Mouse (Mus musculus): ENCODE data around the gene Mob1a. TPM values are rescaled to one million over a fixed set of nuclear protein-coding genes. Genes with fewer than 3 reads are reported as not detected.
A peak's percentile ranks its signal among the peaks of the same experiment; 100 is the strongest.

The Mob1a gene
- total RNA-seq, 2 experiments from 2014 or later, result 23.8 to 26.6 TPM

DNA sequence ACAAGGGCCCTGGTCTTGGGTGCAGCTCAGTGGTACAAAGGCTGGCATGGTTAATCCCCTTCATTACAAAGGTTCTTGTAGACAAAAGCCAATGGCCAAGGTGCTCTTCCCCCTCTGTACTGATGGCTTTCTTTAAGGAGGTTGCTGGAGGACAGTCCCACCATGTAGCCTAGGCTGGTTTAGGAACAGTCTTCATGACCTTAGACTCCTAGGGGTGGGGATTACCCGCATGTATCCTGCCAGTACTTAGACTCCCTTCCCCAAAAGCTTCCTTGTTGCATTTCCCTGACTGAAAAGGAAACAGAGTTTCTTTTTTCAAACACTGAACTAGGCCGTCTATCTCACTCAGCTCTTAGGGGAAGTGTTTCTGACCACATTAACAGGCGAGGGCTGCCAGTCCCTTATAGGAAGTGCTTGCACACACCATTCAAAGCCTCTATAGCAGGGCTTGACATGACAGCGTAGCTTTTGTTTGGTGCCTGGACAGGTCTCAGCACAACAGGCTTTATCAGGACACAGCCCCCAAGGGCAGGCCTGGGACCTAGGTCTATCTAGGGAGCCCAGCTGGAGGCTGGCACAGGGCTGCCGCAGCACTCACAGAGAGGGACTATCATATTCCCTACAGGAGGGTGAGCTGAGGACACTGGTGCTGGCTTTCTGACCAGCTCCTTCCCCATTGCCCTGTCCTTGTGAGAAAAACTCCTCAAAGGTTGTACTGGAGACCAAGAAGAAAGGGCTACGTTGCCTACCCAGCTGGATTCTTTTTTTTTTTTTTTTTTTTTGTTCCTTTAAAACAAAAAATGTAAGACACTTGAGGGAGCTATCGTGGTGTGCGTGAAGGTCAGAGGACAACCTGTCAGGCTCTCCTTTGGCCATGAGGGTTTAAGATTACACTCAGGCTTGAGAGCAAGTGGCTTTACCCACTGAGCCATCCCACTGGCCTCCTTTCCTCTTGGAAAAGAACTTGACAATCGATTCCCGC, 56.0 kb downstream of the Mob1a start:
- DNase-seq, result peak; percentile 56 to 75

- no peak for DNase-seq
These were observed 59.8 kb downstream of the Mob1a start for GRCm38 (mm10) chr6:83385569-83386090.

- DNase-seq, result no peak
These were observed 66.5 kb downstream of the Mob1a start for GRCm38 (mm10) chr6:83392166-83392780.

Other genes starting within 250 kb of the Mob1a start
- 1 to 10 TPM; 7.4 to 9.6 TPM for gene Pcgf1, start 248.1 kb upstream of the Mob1a start, total RNA-seq (2021)
- gene Lbx2, start 239.6 kb upstream of the Mob1a start, total RNA-seq (2021), result 1 to 10 TPM; 1.3 to 1.5 TPM
- gene Ccdc142, start 224.4 kb upstream of the Mob1a start, total RNA-seq (2021), result 1 to 10 TPM; 1.3 to 1.5 TPM
- gene Gm42688, start 224.4 kb upstream of the Mob1a start, total RNA-seq (2021), result 1 to 10 TPM in 1 of 2 experiments, under 1 TPM in 1; 0.89 to 1.2 TPM
- gene Mrpl53, start 217.0 kb upstream of the Mob1a start, total RNA-seq (2021), result 100 to 1,000 TPM; 124 to 135 TPM
- 10 to 100 TPM in 1 of 2 experiments, 1 to 10 TPM in 1; 9.3 to 10.3 TPM for gene Mogs, start 210.5 kb upstream of the Mob1a start, total RNA-seq (2021)
- 10 to 100 TPM; 68.8 to 74.6 TPM for gene Wbp1, start 204.5 kb upstream of the Mob1a start, total RNA-seq (2021)
- 10 to 100 TPM; 11.9 to 15.7 TPM for gene Ino80b, start 200.6 kb upstream of the Mob1a start, total RNA-seq (2021)
- 1 to 10 TPM; 3.5 to 5.9 TPM for gene Rtkn, start 190.6 kb upstream of the Mob1a start, total RNA-seq (2021)
- 1 to 10 TPM; 1.6 to 1.8 TPM for gene Wdr54, start 169.6 kb upstream of the Mob1a start, total RNA-seq (2021)
- gene 1700003E16Rik, start 169.6 kb upstream of the Mob1a start, total RNA-seq (2021), result under 1 TPM; 0.12 to 0.18 TPM
- gene Dctn1, start 160.1 kb upstream of the Mob1a start, total RNA-seq (2021), result 100 to 1,000 TPM; 130 to 133 TPM
- under 1 TPM in 1 of 2 experiments, not detected in 1; 0.08 TPM for gene Slc4a5, start 106.2 kb upstream of the Mob1a start, total RNA-seq (2021)
- 1 to 10 TPM; 2.3 to 3.8 TPM for gene Mthfd2, start 108 bp upstream of the Mob1a start, total RNA-seq (2021)
- gene Bola3, start 23.1 kb downstream of the Mob1a start, total RNA-seq (2021), result 100 to 1,000 TPM; 388 to 397 TPM
- gene Tet3, start 133.1 kb downstream of the Mob1a start, total RNA-seq (2021), result 10 to 100 TPM; 11.5 to 12.7 TPM
- 10 to 100 TPM; 34.7 to 35.0 TPM for gene Dguok, start 181.0 kb downstream of the Mob1a start, total RNA-seq (2021)
- 1 to 10 TPM in 1 of 2 experiments, under 1 TPM in 1; 0.84 to 1.9 TPM for gene Actg2, start 210.2 kb downstream of the Mob1a start, total RNA-seq (2021)
- gene Stambp, start 246.7 kb downstream of the Mob1a start, total RNA-seq (2021), result 10 to 100 TPM; 10.2 to 13.8 TPM

All from heart, adult 18-20 months (tissue).